Mouse (Mus musculus): ENCODE data around the gene Krt7. TPM values are rescaled to one million over a fixed set of nuclear protein-coding genes. Genes with fewer than 3 reads are reported as not detected.

The Krt7 gene
- total RNA-seq, 1 experiment, result 14.1 TPM

DNA sequence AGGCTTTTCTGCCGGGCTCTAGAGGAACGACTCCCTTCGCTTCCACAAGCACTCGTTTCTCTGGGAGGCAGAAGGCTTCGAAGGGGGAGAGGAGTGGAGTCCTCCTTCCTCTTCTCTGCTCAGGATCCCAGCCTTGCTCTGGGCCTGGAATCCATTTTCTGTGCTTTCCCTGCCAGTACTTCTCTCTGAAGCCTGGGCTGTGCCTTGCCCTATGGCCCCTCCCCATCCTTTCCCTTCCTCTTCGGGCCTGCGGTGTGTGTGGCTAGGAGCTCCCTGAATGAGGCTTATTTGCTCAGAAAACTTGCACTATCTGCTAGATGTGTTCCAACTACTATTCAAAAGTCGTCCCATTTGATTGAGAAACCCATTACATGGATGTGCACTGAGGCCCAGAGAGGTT is 43.3 kb upstream of the Krt7 start:
- in situ Hi-C loops (cut with MboI; ENCODE audit: low sequenced_read_pairs in 2 of 2, unreplicated experiment in 2 of 2), result no loop called here
- no peak for TF ChIP-seq MAFK (IDR thresholded peaks at IDR 0.05; ENCODE audit: insufficient read depth, low read depth, low read length)
- no peak for TF ChIP-seq CHD2 (IDR thresholded peaks at IDR 0.05; ENCODE audit: low read depth, low read length)
- TF ChIP-seq HCFC1 (IDR thresholded peaks at IDR 0.05; ENCODE audit: borderline replicate concordance, insufficient read depth, low read length), result no peak
- no peak for TF ChIP-seq ZNF384 (IDR thresholded peaks at IDR 0.05; ENCODE audit: low read depth, low read length)
- no peak for TF ChIP-seq ZC3H11A (IDR thresholded peaks at IDR 0.05; ENCODE audit: borderline replicate concordance, low read depth, low read length)
- no peak overlapping the region for H3K9ac ChIP-seq (ENCODE audit: insufficient read depth, low read depth, low read length, poor library complexity, severe bottlenecking)
- no peak overlapping the region for H3K4me3 ChIP-seq (ENCODE audit: insufficient read depth in 1 of 2, low read depth in 1 of 2, low read length in 2 of 2, poor library complexity in 1 of 2, severe bottlenecking in 1 of 2)
- no peaks in the 10 kb centered on the region for H3K9me3 ChIP-seq (ENCODE audit: control insufficient read depth, insufficient read depth, low read depth, low read length)
- no peaks in the 10 kb centered on the region for H3K36me3 ChIP-seq (ENCODE audit: control insufficient read depth, insufficient read depth, low read length, poor library complexity, severe bottlenecking)
- DNase-seq (ENCODE audit: low read depth, low spot score), result no peak
- H3K27ac ChIP-seq (ENCODE audit: insufficient read depth, low read depth, low read length, poor library complexity, severe bottlenecking), result no peak overlapping the region
- peaks cover 0 to 15% of the 10 kb centered on the region in 2 experiments; a peak in 1 of 4 replicates for H3K4me1 ChIP-seq (ENCODE audit: control insufficient read depth in 2 of 2, insufficient read depth in 2 of 2, low read length in 2 of 2, poor library complexity in 1 of 2)

DNA sequence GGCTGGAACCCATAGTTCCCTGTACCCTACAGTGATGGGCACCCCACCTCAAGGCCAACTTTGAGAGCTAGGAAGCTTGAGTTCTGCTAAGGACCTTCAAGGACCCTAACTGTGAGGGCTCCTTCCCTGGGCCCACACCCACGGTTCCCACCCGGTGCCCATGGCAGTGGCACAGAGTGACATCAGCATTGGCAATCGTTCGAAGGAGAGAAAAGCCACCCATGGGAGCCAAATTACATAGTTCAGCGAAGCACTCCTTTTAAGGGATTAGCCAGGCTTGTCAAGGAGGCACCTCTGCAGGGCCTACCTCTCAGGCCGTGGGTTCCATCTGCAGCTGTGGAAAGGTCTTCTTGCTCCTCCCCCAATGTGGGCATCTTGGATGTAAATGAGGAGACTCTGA is 42.8 kb upstream of the Krt7 start:
- DNase-seq (ENCODE audit: low read depth, low spot score), result no peak
- Histone ChIP-seq H3K4me1 (ENCODE audit: control insufficient read depth in 2 of 2, insufficient read depth in 2 of 2, low read length in 2 of 2, poor library complexity in 1 of 2) (peaks cover 0 to 11% of the 10 kb centered on the region in 2 experiments; a peak in 1 of 4 replicates), H3K4me3 (ENCODE audit: insufficient read depth in 1 of 2, low read depth in 1 of 2, low read length in 2 of 2, poor library complexity in 1 of 2, severe bottlenecking in 1 of 2) (no peak overlapping the region), H3K27ac (ENCODE audit: insufficient read depth, low read depth, low read length, poor library complexity, severe bottlenecking) (no peak overlapping the region), H3K9me3 (ENCODE audit: control insufficient read depth, insufficient read depth, low read depth, low read length) (no peaks in the 10 kb centered on the region), H3K9ac (ENCODE audit: insufficient read depth, low read depth, low read length, poor library complexity, severe bottlenecking) (no peak overlapping the region), H3K36me3 (ENCODE audit: control insufficient read depth, insufficient read depth, low read length, poor library complexity, severe bottlenecking) (no peaks in the 10 kb centered on the region)
- in situ Hi-C loops (cut with MboI; ENCODE audit: low sequenced_read_pairs in 2 of 2, unreplicated experiment in 2 of 2), result no loop called here
- TF ChIP-seq ZNF384 (IDR thresholded peaks at IDR 0.05; ENCODE audit: low read depth, low read length) (no peak), ZC3H11A (IDR thresholded peaks at IDR 0.05; ENCODE audit: borderline replicate concordance, low read depth, low read length) (no peak), CHD2 (IDR thresholded peaks at IDR 0.05; ENCODE audit: low read depth, low read length) (no peak)

DNA sequence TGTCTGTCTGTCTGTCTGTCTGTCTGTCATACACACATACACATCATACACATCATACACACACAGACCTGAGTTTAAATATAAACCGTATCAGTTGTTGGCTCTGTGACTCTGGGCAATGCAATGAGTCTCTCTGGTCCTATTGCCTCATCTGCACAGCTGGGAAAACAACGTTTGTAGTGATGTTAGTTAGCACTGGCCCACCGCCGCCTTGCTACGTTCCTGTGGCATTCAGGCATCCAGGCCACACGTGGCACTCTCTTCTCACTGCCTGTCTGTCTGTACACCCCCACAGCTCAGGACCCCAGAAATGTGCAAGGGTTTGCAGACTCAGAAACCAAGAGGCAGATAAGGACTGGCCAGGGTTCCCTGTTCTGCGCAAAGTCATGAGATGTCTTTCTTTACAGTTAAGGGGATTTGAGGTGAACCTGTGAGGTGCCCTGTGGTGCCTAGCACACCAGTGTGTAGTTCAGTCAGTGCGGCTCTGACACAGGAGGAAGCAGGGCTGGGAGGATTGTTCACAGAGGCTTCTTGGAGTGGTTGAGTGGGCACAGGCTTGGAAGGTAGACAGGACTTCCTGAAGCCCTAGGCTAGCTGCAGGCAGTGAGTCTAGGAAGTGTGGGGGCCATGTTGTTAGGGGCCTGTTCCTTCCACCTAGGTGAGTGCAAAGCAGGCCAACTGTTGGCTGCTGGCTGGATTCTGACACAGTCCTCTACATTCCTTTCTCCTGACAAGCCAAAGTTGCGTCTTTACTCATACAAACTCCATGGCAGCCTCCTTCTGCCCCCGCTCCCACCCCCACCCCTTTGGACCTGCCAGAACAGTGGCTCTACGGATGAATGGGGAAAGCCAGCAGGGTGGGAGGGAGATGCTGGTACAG is 42.1 kb upstream of the Krt7 start:
- H3K9me3 ChIP-seq (ENCODE audit: control insufficient read depth, insufficient read depth, low read depth, low read length), result no peaks in the 10 kb centered on the region
- in situ Hi-C loops (cut with MboI; ENCODE audit: low sequenced_read_pairs in 2 of 2, unreplicated experiment in 2 of 2), result no loop called here
- no peaks in the 10 kb centered on the region for H3K36me3 ChIP-seq (ENCODE audit: control insufficient read depth, insufficient read depth, low read length, poor library complexity, severe bottlenecking)
- H3K4me1 ChIP-seq (ENCODE audit: control insufficient read depth in 2 of 2, insufficient read depth in 2 of 2, low read length in 2 of 2, poor library complexity in 1 of 2), result peaks cover 0 to 10% of the 10 kb centered on the region in 2 experiments; a peak in 1 of 4 replicates
- no peak for DNase-seq (ENCODE audit: low read depth, low spot score)
- TF ChIP-seq MAFK (IDR thresholded peaks at IDR 0.05; ENCODE audit: insufficient read depth, low read depth, low read length), result no peak
- TF ChIP-seq CHD2 (IDR thresholded peaks at IDR 0.05; ENCODE audit: low read depth, low read length), result no peak
- TF ChIP-seq ZC3H11A (IDR thresholded peaks at IDR 0.05; ENCODE audit: borderline replicate concordance, low read depth, low read length), result no peak
- no peak for TF ChIP-seq HCFC1 (IDR thresholded peaks at IDR 0.05; ENCODE audit: borderline replicate concordance, insufficient read depth, low read length)
- no peak for TF ChIP-seq ZNF384 (IDR thresholded peaks at IDR 0.05; ENCODE audit: low read depth, low read length)
- H3K9ac ChIP-seq (ENCODE audit: insufficient read depth, low read depth, low read length, poor library complexity, severe bottlenecking), result no peak overlapping the region
- no peak overlapping the region for H3K4me3 ChIP-seq (ENCODE audit: insufficient read depth in 1 of 2, low read depth in 1 of 2, low read length in 2 of 2, poor library complexity in 1 of 2, severe bottlenecking in 1 of 2)
- H3K27ac ChIP-seq (ENCODE audit: insufficient read depth, low read depth, low read length, poor library complexity, severe bottlenecking), result no peak overlapping the region

DNA sequence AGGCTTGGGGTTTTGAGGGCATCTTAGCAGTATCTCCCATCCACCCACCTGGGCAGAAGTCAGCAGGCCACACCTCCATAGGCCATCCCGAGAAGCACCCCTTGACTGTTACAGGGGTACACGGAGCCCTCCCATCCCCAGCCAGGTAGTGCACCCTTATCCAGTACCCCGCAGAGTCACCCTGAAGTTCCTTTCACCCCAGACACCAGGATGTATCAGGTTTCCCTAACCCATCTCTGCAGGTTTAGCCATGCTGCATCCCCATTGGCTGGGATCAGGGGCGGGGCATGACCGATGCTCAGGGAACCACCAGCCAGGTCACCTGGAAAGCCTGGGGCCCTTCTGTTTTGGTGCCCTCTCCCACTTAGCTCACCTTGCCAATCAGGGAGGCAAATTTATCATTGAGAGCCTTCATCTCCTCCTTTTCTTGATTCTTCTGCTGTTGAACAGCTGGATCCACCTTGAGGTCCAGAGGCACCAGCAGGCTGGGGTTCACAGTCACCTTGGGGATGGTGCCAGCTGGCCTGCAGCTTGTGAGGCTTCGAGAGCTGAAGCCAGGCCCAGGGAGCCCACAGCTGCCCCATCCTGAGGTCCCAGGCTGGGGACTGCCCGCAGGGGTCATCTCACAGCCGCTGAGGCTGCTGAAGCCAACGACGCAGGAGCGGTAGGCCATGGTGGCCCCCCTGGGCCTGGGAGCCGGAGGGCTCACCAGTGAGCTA is 41.3 kb upstream of the Krt7 start:
- in situ Hi-C loops (cut with MboI; ENCODE audit: low sequenced_read_pairs in 2 of 2, unreplicated experiment in 2 of 2), result no loop called here
- peaks cover 0 to 10% of the 10 kb centered on the region in 2 experiments; a peak in 1 of 4 replicates for H3K4me1 ChIP-seq (ENCODE audit: control insufficient read depth in 2 of 2, insufficient read depth in 2 of 2, low read length in 2 of 2, poor library complexity in 1 of 2)
- H3K4me3 ChIP-seq (ENCODE audit: insufficient read depth in 1 of 2, low read depth in 1 of 2, low read length in 2 of 2, poor library complexity in 1 of 2, severe bottlenecking in 1 of 2), result no peak overlapping the region
- no peaks in the 10 kb centered on the region for H3K9me3 ChIP-seq (ENCODE audit: control insufficient read depth, insufficient read depth, low read depth, low read length)
- no peak overlapping the region for H3K9ac ChIP-seq (ENCODE audit: insufficient read depth, low read depth, low read length, poor library complexity, severe bottlenecking)
- no peak for DNase-seq (ENCODE audit: low read depth, low spot score)
- H3K27ac ChIP-seq (ENCODE audit: insufficient read depth, low read depth, low read length, poor library complexity, severe bottlenecking), result no peak overlapping the region
- H3K36me3 ChIP-seq (ENCODE audit: control insufficient read depth, insufficient read depth, low read length, poor library complexity, severe bottlenecking), result no peaks in the 10 kb centered on the region
- no peak for TF ChIP-seq ZC3H11A (IDR thresholded peaks at IDR 0.05; ENCODE audit: borderline replicate concordance, low read depth, low read length)
- TF ChIP-seq HCFC1 (IDR thresholded peaks at IDR 0.05; ENCODE audit: borderline replicate concordance, insufficient read depth, low read length), result no peak
- TF ChIP-seq ZNF384 (IDR thresholded peaks at IDR 0.05; ENCODE audit: low read depth, low read length), result no peak
- no peak for TF ChIP-seq CHD2 (IDR thresholded peaks at IDR 0.05; ENCODE audit: low read depth, low read length)
- no peak for TF ChIP-seq MAFK (IDR thresholded peaks at IDR 0.05; ENCODE audit: insufficient read depth, low read depth, low read length)
